Mouse (Mus musculus): Measurements from ENCODE around the gene Stau1. TPM values are rescaled to one million over a fixed set of nuclear protein-coding genes. Genes with fewer than 3 reads are reported as not detected.

Gene Stau1
- polyA plus RNA-seq (2016; fragmentation: Nextera tagmentation; extraction: Ambion mirVana): 96.1 and 96.8 TPM in 2 replicates

GRCm38 (mm10) chr2:166995796-166996532 lies at the start of gene Stau1:
TSS of gene Stau1 (minus strand) at chr2:166996299.
- Histone ChIP-seq H3K27me3 (replicated peaks; ENCODE audit: low read depth, poor library complexity, severe bottlenecking) (no peaks in the 10 kb centered on the region), H3K4me1 (peaks cover 42% of the 10 kb centered on the region), H3K27ac (replicated peaks) (peak within 1 kb of the TSS; percentile 97), H3K36me3 (replicated peaks) (no peaks in the 10 kb centered on the region), H3K9me3 (no peaks in the 10 kb centered on the region), H3K4me3 (peak within 1 kb of the TSS; percentile 100)
- under 1% methylated on average over 87 of the region's 88 CpGs for WGBS
- peak; percentile 98 for DNase-seq (ENCODE audit: low spot score)

DNA sequence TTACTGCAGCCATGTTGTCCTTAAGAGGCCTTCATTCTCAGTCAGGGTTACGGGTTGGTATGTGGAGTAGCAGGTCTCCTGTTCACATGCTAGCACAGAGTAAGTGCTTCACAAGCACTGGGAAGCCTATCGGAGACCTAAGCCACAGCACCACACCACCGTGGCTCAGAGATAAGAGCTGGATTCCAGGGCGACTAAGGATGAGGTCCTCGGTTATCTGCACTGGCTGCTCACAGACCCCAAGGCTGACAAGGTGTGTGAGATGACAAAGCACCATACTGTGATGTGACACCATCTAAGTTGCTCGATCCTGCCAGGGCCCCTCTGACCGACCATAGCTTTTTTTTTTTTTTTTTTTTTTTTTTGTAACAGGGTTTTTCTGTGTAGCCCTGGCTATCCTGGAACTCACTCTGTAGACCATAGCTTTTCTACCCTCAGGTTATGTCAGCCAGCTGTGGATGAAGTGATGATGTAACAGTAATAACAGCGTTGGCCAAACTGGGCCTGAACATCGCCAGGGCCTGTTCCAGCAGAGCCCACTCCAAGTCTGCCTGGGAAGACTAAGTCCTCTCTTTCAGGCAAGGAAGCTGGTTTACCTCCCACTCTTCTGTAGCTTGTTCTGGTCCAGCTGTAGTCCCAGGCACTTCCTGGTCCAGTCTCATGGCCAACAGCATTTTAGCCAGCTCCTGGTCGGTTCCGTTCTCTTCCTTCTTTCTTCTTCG lies 47.5 kb upstream of the Stau1 start:
- DNase-seq (ENCODE audit: low spot score): no peak
- H3K4me1 ChIP-seq: no peaks in the 10 kb centered on the region
- no peak overlapping the region for H3K27ac ChIP-seq (replicated peaks)
- no peaks in the 10 kb centered on the region for H3K9me3 ChIP-seq
- peaks cover 97% of the 10 kb centered on the region for H3K36me3 ChIP-seq (replicated peaks)
- H3K27me3 ChIP-seq (replicated peaks; ENCODE audit: low read depth, poor library complexity, severe bottlenecking): no peaks in the 10 kb centered on the region
- H3K4me3 ChIP-seq: no peak overlapping the region
- WGBS: 90% methylated on average over 12 of the region's 12 CpGs

GRCm38 (mm10) chr2:167039386-167039785 lies 43.3 kb upstream of the Stau1 start:
- H3K4me1 ChIP-seq: no peaks in the 10 kb centered on the region
- no peaks in the 10 kb centered on the region for H3K27me3 ChIP-seq (replicated peaks; ENCODE audit: low read depth, poor library complexity, severe bottlenecking)
- peaks cover 100% of the 10 kb centered on the region for H3K36me3 ChIP-seq (replicated peaks)
- H3K27ac ChIP-seq (replicated peaks): no peak overlapping the region
- no peaks in the 10 kb centered on the region for H3K9me3 ChIP-seq
- WGBS: 84% methylated on average over 8 of the region's 8 CpGs
- no peak for DNase-seq (ENCODE audit: low spot score)
- H3K4me3 ChIP-seq: no peak overlapping the region

- H3K27ac ChIP-seq (replicated peaks): no peak overlapping the region
- WGBS: 95% methylated on average over 7 of the region's 7 CpGs
- H3K27me3 ChIP-seq (replicated peaks; ENCODE audit: low read depth, poor library complexity, severe bottlenecking): no peaks in the 10 kb centered on the region
These were observed 42.6 kb upstream of the Stau1 start for GRCm38 (mm10) chr2:167038716-167039115.

DNA sequence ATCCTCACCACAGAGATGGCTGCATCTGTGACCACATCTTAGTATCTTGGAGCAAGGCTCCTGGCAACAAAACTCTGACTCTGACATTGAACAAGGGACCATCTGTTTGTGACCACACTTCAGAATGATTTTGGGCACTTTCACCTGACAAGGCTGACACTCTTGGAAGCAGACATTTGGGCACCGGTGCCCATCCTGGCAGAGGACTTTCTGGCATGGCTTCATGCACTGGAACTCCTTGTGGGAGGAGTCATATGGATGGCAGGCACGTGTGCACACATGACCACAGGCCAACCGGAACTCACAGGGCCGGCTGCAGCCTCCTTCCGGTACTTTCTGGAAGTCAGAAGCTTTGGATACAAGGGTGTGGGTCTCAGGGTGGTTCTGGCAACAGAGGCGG lies 42.2 kb upstream of the Stau1 start:
- WGBS: 92% methylated on average over 6 of the region's 6 CpGs
- H3K36me3 ChIP-seq (replicated peaks): peaks cover 100% of the 10 kb centered on the region

More at GRCm38 (mm10) chr2:167038716-167039115, 42.6 kb upstream of the Stau1 start:
- no peaks in the 10 kb centered on the region for H3K4me1 ChIP-seq
- no peak overlapping the region for H3K4me3 ChIP-seq
- H3K36me3 ChIP-seq (replicated peaks): peaks cover 100% of the 10 kb centered on the region
- H3K9me3 ChIP-seq: no peaks in the 10 kb centered on the region
- DNase-seq (ENCODE audit: low spot score): no peak

GRCm38 (mm10) chr2:167037710-167038109 lies 41.6 kb upstream of the Stau1 start:
- no peak for DNase-seq (ENCODE audit: low spot score)
- 95% methylated on average over 12 of the region's 12 CpGs for WGBS
- no peaks in the 10 kb centered on the region for H3K9me3 ChIP-seq
- peaks cover 100% of the 10 kb centered on the region for H3K36me3 ChIP-seq (replicated peaks)
- no peak overlapping the region for H3K27ac ChIP-seq (replicated peaks)
- no peaks in the 10 kb centered on the region for H3K27me3 ChIP-seq (replicated peaks; ENCODE audit: low read depth, poor library complexity, severe bottlenecking)
- H3K4me1 ChIP-seq: no peaks in the 10 kb centered on the region
- no peak overlapping the region for H3K4me3 ChIP-seq

More for the DNA sequence above, 42.2 kb upstream of the Stau1 start:
- no peak for DNase-seq (ENCODE audit: low spot score)
- no peaks in the 10 kb centered on the region for H3K4me1 ChIP-seq
- H3K27ac ChIP-seq (replicated peaks): no peak overlapping the region
- no peaks in the 10 kb centered on the region for H3K27me3 ChIP-seq (replicated peaks; ENCODE audit: low read depth, poor library complexity, severe bottlenecking)
- H3K4me3 ChIP-seq: no peak overlapping the region
- no peaks in the 10 kb centered on the region for H3K9me3 ChIP-seq

GRCm38 (mm10) chr2:167030507-167030906 lies 34.4 kb upstream of the Stau1 start:
- WGBS: 90% methylated on average over 4 of the region's 4 CpGs
- Histone ChIP-seq H3K4me1 (no peaks in the 10 kb centered on the region), H3K36me3 (replicated peaks) (peaks cover 100% of the 10 kb centered on the region), H3K9me3 (no peaks in the 10 kb centered on the region), H3K4me3 (no peak overlapping the region), H3K27ac (replicated peaks) (no peak overlapping the region), H3K27me3 (replicated peaks; ENCODE audit: low read depth, poor library complexity, severe bottlenecking) (no peaks in the 10 kb centered on the region)
- DNase-seq (ENCODE audit: low spot score): no peak

- Histone ChIP-seq H3K27me3 (replicated peaks; ENCODE audit: low read depth, poor library complexity, severe bottlenecking) (no peaks in the 10 kb centered on the region), H3K4me1 (no peaks in the 10 kb centered on the region), H3K4me3 (no peak overlapping the region), H3K27ac (replicated peaks) (no peak overlapping the region), H3K36me3 (replicated peaks) (peaks cover 100% of the 10 kb centered on the region), H3K9me3 (no peaks in the 10 kb centered on the region)
- DNase-seq (ENCODE audit: low spot score): no peak
- 93% methylated on average over 7 of the region's 7 CpGs for WGBS
These were observed 32.5 kb upstream of the Stau1 start for GRCm38 (mm10) chr2:167028553-167028952.

DNA sequence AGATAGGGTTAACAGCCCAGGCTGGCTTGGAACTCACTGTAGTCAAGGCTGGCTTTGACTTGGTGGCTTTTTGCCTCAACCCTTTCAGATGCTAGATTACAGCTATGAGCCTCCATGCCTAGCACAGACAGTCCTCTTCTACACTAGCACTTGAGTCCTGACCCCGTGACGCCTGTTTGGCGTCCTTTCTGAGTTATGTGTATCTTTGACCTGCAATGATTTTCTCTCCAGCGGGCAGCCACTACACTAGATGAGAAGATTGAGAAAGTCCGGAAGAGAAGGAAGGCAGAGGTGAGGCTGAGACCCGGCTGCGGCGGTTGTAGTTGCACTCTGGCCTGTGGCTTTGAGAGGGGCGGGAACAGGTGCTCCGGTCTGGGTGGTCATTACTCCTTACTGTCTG lies 23.3 kb upstream of the Stau1 start:
- Histone ChIP-seq H3K36me3 (replicated peaks) (peaks cover 78% of the 10 kb centered on the region), H3K27me3 (replicated peaks; ENCODE audit: low read depth, poor library complexity, severe bottlenecking) (no peaks in the 10 kb centered on the region), H3K4me3 (no peak overlapping the region), H3K4me1 (peaks cover 18% of the 10 kb centered on the region), H3K27ac (replicated peaks) (no peak overlapping the region), H3K9me3 (no peaks in the 10 kb centered on the region)
- WGBS: 94% methylated on average over 10 of the region's 10 CpGs
- no peak for DNase-seq (ENCODE audit: low spot score)

DNA sequence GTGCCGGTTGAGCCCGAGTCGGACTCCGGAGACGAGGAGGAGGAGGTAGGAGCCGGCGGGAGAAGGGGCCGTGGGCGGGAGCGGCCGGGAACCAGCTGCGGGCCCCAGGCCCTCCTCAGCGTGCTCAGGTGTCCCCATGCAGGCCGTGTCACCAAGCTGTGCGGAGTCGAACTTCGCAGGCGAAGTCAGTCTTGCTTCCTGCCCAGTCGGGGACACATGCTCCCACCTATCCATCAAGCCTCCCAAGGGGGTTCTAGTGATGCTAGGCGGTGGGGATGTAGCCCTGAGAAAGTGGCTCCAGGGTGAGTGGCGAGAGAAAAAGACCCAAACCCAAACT lies 19.3 kb upstream of the Stau1 start:
- under 1% methylated on average over 21 of the region's 21 CpGs for WGBS
- DNase-seq (ENCODE audit: low spot score): no peak
- H3K27ac ChIP-seq (replicated peaks): peak overlapping the region; percentile 84

DNA sequence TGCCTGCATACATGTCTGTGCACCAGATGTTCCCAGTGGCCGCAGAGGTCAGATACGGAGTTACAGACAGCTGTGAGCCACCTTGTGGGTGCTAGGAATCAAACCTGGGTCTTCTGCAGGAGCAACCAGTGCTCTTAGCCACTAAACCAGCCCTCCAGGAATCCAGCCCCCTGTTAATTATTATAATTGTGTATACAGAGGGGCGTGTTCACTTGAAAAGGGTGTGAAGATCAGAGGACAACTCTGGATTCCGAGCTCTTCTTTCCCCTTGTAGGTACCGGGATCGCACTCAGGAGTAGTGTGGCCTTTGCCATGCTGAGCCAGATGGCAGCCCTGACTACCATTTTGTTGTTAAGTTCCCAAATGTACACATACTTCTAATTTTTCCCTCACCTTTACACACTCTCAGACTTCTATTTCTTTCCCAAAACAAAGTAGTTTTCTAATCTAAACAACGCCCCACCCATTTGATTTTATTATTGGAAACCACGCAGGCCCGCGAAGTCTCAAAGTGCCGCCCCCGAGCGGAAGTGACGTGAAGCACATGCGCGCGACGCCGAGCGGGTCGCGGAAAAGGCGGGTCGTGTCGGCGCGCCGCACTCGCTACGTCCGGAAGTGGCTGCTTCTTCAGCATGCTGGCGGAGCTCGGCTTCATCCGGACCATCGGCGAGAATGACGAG lies 18.7 kb upstream of the Stau1 start, which contains the start of gene Ddx27:
TSS of gene Ddx27 (plus strand) at position 492 of the 680 bp plus-strand sequence.
- H3K27ac ChIP-seq (replicated peaks): peak within 1 kb of the TSS; percentile 84
- H3K9me3 ChIP-seq: no peaks in the 10 kb centered on the region
- peak within 1 kb of the TSS; percentile 100 for H3K4me3 ChIP-seq
- no peaks in the 10 kb centered on the region for H3K27me3 ChIP-seq (replicated peaks; ENCODE audit: low read depth, poor library complexity, severe bottlenecking)
- WGBS: 3% methylated on average over 37 of the region's 37 CpGs
- H3K36me3 ChIP-seq (replicated peaks): peaks cover 33% of the 10 kb centered on the region
- DNase-seq (ENCODE audit: low spot score): peak; percentile 94
- H3K4me1 ChIP-seq: peaks cover 18% of the 10 kb centered on the region

More for the DNA sequence above, 19.3 kb upstream of the Stau1 start:
- H3K9me3 ChIP-seq: no peaks in the 10 kb centered on the region
- peak overlapping the region; percentile 100 for H3K4me3 ChIP-seq
- peaks cover 38% of the 10 kb centered on the region for H3K36me3 ChIP-seq (replicated peaks)
- no peaks in the 10 kb centered on the region for H3K27me3 ChIP-seq (replicated peaks; ENCODE audit: low read depth, poor library complexity, severe bottlenecking)
- peaks cover 18% of the 10 kb centered on the region for H3K4me1 ChIP-seq

DNA sequence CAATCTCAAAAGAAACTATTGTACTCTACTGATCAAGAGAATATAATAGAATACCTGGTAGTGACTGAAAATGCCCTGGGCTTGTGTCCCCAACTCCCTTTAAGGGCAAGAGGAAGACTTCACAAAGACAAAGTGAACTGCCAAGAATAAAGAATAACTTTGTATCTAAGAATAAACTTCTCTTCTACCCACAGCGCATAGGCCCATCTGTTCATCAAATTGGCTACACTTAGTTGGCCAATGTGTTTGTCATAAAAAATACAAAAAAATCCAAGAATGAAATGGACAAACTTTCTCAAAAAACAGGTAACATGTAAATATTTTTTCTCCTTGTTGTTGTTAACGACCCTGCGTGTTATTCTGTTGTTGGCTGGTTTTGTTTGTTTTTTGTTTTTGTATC lies 14.4 kb upstream of the Stau1 start:
- Histone ChIP-seq H3K9me3 (no peaks in the 10 kb centered on the region), H3K4me1 (peaks cover 1% of the 10 kb centered on the region; the same call in 1 of the 2 replicates), H3K27ac (replicated peaks) (no peak overlapping the region), H3K27me3 (replicated peaks; ENCODE audit: low read depth, poor library complexity, severe bottlenecking) (no peaks in the 10 kb centered on the region), H3K36me3 (replicated peaks) (no peaks in the 10 kb centered on the region), H3K4me3 (no peak overlapping the region)
- 92% methylated on average over 3 of the region's 3 CpGs for WGBS
- no peak for DNase-seq (ENCODE audit: low spot score)
